Mouse (Mus musculus) bone marrow, adult 2 months (tissue): ENCODE data around the gene Rbp4.

Experiments used
- CTCF ChIP-seq: fragments of 200-500 bp; IDR thresholded peaks from 2 replicates; pipeline ENCODE4 v1.5.1; 2011; ENCODE audit warnings: low read length, control low read depth; ENCODE audit not compliant: control insufficient read depth, insufficient read depth
- POLR2A ChIP-seq: fragments of 200-500 bp; IDR thresholded peaks from 2 replicates; pipeline ENCODE4 v1.6.1; 2011; ENCODE audit warnings: low read depth, mild to moderate bottlenecking, control low read depth, low read length, borderline replicate concordance; ENCODE audit not compliant: control insufficient read depth

DNA sequence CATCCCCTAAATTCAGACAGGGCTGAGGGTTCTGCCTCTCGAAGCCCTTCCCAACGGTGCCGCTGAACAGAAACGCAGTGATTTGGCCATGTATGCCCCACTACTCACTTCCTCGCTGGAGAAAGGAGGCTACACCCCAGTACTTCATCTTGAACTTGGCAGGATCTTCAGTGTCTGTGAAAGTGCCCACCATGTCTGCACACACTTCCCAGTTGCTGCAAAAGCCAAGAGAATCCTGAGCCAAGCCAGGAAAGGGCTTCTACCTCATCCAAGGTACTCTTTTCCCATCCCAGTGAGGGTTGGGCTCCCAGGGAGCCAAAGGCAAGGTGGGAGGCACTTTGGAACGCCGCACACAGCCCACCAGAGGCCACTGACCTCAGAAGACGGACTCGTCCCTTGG, 1.2 kb downstream of the Rbp4 start:
- no peak for TF ChIP-seq CTCF
- TF ChIP-seq POLR2A: no peak
